Mouse (Mus musculus): Measurements from ENCODE around the gene Sept12.

Gene Sept12

GRCm38 (mm10) chr16:4976180-4976579, 21.5 kb downstream of the Sept12 start:
- DNase-seq (ENCODE audit: low read depth, low spot score), result no peak

GRCm38 (mm10) chr16:4974521-4974920, 23.1 kb downstream of the Sept12 start:
- no peak for DNase-seq (ENCODE audit: low read depth, low spot score)

- DNase-seq (ENCODE audit: low read depth, low spot score), result no peak
Observed at GRCm38 (mm10) chr16:4971626-4972025, 26.0 kb downstream of the Sept12 start.

GRCm38 (mm10) chr16:4969055-4969843, 28.4 kb downstream of the Sept12 start:
- no peak for DNase-seq (ENCODE audit: low read depth, low spot score)

GRCm38 (mm10) chr16:4968426-4968825, 29.2 kb downstream of the Sept12 start:
- no peak for DNase-seq (ENCODE audit: low read depth, low spot score)

GRCm38 (mm10) chr16:4965392-4966129, 32.1 kb downstream of the Sept12 start:
- DNase-seq (ENCODE audit: low read depth, low spot score), result no peak

GRCm38 (mm10) chr16:4964731-4965391, 32.8 kb downstream of the Sept12 start:
- DNase-seq (ENCODE audit: low read depth, low spot score), result peak; percentile 18

- peak; percentile 81 for DNase-seq (ENCODE audit: low read depth, low spot score)
Observed at GRCm38 (mm10) chr16:4963797-4964709, 33.6 kb downstream of the Sept12 start, which contains the start of gene Anks3. Gene Anks3, minus strand, starts transcription at chr16:4964205.

- DNase-seq (ENCODE audit: low read depth, low spot score), result no peak
Observed at GRCm38 (mm10) chr16:4963346-4963745, 34.3 kb downstream of the Sept12 start.

- DNase-seq (ENCODE audit: low read depth, low spot score), result no peak
Observed at GRCm38 (mm10) chr16:4960260-4960659, 37.4 kb downstream of the Sept12 start.

- DNase-seq (ENCODE audit: low read depth, low spot score), result no peak
Observed at GRCm38 (mm10) chr16:4957446-4957845, 40.2 kb downstream of the Sept12 start.

GRCm38 (mm10) chr16:4956609-4957008, 41.0 kb downstream of the Sept12 start:
- DNase-seq (ENCODE audit: low read depth, low spot score), result no peak

GRCm38 (mm10) chr16:4947378-4947777, 50.3 kb downstream of the Sept12 start:
- no peak for DNase-seq (ENCODE audit: low read depth, low spot score)

GRCm38 (mm10) chr16:4946155-4946554, 51.5 kb downstream of the Sept12 start:
- no peak for DNase-seq (ENCODE audit: low read depth, low spot score)

GRCm38 (mm10) chr16:4945415-4945814, 52.2 kb downstream of the Sept12 start:
- DNase-seq (ENCODE audit: low read depth, low spot score), result no peak

- DNase-seq (ENCODE audit: low read depth, low spot score), result no peak
Observed at GRCm38 (mm10) chr16:4943431-4943830, 54.2 kb downstream of the Sept12 start.

- no peak for DNase-seq (ENCODE audit: low read depth, low spot score)
Observed at GRCm38 (mm10) chr16:4942868-4943267, 54.8 kb downstream of the Sept12 start.

GRCm38 (mm10) chr16:4941016-4941415, 56.6 kb downstream of the Sept12 start:
- no peak for DNase-seq (ENCODE audit: low read depth, low spot score)

- DNase-seq (ENCODE audit: low read depth, low spot score), result no peak
Observed at GRCm38 (mm10) chr16:4940311-4940850, 57.3 kb downstream of the Sept12 start.

GRCm38 (mm10) chr16:4939412-4939811, 58.2 kb downstream of the Sept12 start:
- DNase-seq (ENCODE audit: low read depth, low spot score), result no peak

- DNase-seq (ENCODE audit: low read depth, low spot score), result peak; percentile 84
Observed at GRCm38 (mm10) chr16:4938989-4939388, 58.7 kb downstream of the Sept12 start.

All from WW6 (cell line).